Mouse (Mus musculus) E14TG2a.4 (cell line): ENCODE results near the gene Acot4.

Experiments used
- CTCF ChIP-seq: conservative IDR thresholded peaks from 2 replicates; pipeline ENCODE4 v1.5.1; 2014; ENCODE audit warnings: low read length
- POU5F1 ChIP-seq: IDR thresholded peaks from 2 replicates; pipeline ENCODE4 v1.6.1; 2014; ENCODE audit warnings: low read length, borderline replicate concordance

DNA sequence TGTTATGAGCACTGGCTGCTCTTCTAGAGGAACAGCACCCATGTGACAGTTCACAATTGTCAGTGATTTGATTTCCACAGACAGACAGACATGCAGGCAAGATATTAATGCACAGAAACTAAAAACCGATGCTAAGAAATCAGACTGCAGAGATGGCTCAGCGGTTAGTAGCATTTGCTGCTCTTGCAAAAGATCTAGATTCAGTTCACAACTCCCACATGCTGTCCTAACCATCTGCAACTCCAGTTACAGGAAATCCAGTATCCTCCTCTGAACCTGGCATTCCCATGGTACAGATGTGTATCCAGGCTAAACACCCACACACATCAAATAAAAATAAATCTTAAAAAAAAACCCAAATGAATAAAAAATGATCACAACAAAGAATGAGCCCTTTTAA is 33.5 kb downstream of the Acot4 start:
- TF ChIP-seq CTCF: 0 out of 2 replicates have a peak, but pooled peaks have one; percentile 4
- no peak for TF ChIP-seq POU5F1
